Mouse (Mus musculus) cerebellum, postnatal 25 days (tissue): Measurements from ENCODE around the gene Bcas2.
A peak's percentile ranks its signal among the peaks of the same experiment; 100 is the strongest.
"Not testable (repeated sequence)": the region's sequence is repeated elsewhere in the genome, so short reads cannot be mapped to it uniquely, and the experiment has no call there.

Experiments
- DNase-seq, 2 experiments: peaks; one replicate each; pipeline ENCODE4 v3.0.0; 2021; ENCODE audit warnings: mixed read lengths in 2 of 2

The Bcas2 gene

DNA sequence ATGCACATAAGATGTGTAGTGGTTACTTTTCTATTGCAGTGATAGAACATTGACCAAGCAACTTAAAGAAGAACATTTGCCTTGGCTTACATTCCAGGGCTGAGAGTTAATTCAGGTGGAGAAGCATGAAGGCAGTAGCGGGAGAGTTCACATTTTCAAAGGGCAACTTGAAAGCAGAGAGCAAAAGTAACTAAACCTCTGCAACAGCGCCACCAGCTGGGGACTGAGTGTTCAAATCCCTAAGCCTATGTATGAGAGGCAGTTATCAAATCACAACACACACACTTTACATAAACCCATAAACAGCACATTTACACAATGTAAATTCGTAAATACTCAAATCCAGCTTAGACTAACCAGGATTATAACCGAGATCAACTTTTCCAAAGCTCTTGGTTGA, 1.7 kb upstream of the Bcas2 start:
- peak; percentile 73 to 85 for DNase-seq

GRCm38 (mm10) chr3:103172615-103173014, 1.2 kb downstream of the Bcas2 start:
- no peak for DNase-seq

DNA sequence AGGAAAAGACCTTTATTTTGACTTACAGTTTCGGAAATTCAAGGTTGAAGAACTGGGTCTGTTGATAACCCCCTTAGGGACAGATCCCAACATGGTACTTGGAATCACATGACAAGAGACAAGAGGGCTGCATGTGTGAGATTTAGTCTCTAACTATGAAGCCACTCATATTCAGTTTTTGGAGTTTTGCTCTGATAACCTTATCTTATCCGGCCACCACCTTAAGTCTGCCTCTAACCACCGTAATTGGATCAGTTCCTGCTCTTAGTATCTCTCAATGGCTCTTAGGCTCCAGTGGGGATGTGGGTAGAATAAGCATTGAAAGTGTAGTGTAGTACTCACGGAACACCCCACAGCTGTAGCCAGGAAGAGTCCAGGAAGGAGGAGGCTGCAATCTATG, 5.3 kb downstream of the Bcas2 start:
- no peak for DNase-seq

GRCm38 (mm10) chr3:103179527-103179926, 8.1 kb downstream of the Bcas2 start:
- DNase-seq: no peak

GRCm38 (mm10) chr3:103181171-103181570, 9.7 kb downstream of the Bcas2 start:
- no peak for DNase-seq

DNA sequence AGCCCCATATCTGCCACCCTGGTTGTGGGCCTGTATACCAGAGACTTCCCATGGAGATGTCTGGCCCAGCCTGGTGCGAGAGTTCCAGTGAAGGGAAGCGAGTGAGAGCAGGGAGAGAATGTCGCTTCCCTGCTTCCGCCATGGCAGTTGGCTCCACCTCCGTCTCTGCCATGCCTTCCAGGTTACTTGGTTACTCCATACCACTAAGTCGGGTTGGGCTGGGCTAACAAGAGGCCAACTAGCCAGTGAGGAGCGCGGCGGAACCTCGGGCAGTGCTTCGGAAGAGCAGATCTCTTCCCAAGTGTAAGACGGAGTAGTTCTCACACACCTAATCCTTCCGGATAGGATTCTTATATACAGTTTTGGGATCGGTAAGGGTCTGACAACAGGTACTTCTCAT, 11.4 kb downstream of the Bcas2 start:
- no peak for DNase-seq

- not testable (repeated sequence) for DNase-seq
Measured at GRCm38 (mm10) chr3:103184467-103184866, 13.0 kb downstream of the Bcas2 start.

DNA sequence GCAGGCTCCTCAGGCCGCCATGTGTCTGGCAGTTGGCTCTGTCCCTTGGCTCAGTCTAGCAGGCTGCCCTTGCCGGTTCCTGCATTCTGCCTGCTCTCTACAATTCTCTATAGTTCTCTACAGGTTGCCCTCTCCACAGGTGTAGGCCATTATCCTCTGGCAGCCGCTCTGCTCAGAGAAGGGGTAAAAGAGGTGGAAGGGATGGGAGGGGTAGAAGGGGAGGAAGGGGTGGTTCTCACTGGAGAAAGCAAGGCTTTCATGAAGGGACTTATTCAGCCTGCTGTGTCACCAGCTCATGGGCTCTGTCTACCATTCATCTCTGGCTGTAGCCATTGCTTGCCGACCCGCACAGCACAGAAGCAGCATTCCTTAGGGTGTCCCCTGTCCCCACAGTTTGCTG, 17.0 kb downstream of the Bcas2 start:
- DNase-seq: no peak

- DNase-seq: no peak
Measured at GRCm38 (mm10) chr3:103188856-103189255, 17.4 kb downstream of the Bcas2 start.

DNA sequence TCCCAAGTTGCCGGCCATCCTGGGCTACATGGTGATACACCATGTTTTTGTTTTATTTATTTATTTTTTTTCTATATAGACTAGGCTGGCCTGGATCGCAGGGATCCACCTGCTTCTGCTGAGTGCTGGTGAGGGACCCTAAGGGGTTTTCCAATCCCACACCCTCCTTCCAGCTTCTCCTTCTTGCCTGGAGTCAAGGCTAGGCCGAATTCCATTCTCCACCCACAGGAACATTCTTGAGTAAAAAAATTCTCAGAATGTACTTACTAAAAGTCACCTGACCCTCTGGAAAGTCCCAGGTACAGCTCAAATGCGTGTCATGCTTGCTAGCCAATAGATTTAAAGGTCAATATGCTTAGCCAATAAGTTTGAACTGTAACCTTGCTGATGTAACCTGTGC, 20.7 kb downstream of the Bcas2 start:
- DNase-seq: no peak

- no peak for DNase-seq
Measured at GRCm38 (mm10) chr3:103193186-103193585, 21.7 kb downstream of the Bcas2 start.

DNA sequence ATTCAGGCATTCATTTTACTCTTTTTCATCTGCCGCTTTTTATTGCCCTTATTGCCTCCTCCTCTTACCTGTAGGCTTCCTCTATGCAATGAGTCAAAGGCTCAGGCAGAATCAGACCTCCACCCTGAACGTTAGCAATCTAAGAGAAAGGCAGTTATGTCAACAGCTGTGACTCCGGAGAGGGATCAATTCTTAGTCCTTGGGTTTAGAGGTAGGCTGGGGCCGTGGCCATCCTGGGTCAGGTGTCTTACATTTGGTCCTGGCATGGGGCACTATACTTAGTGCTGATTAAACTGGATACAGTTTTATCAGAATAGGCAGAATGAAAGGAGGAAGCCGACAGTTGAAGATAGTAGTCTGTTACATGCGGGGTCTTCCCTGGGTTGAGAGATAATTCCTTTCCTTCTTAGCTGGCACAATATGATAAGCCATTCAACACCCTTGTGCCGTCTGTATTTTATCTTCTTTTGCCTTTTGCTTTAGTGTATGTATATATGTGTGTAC, 24.9 kb downstream of the Bcas2 start:
- no peak for DNase-seq

- no peak for DNase-seq
Measured at GRCm38 (mm10) chr3:103199386-103199785, 27.9 kb downstream of the Bcas2 start.

DNA sequence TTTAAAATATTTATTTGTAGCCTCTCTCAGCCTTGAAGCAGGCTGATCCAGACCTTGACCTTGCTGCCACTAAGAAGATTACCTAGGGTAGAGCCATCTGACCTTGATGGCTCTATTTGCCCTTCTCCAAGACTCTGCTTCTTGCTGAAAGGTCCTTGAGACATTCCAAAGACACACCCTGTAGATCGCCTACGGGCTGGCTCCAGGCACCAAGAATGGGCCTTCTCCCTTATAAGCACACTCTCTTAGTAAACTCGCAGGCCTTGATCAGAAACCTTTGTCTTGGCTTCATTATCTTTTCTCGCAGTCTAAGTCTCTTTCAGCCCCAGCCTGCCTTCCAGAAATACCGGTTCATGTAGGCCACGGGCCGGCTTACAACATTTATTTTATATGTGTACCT, 29.6 kb downstream of the Bcas2 start:
- not testable (repeated sequence) for DNase-seq

GRCm38 (mm10) chr3:103203554-103203953, 32.1 kb downstream of the Bcas2 start:
- DNase-seq: no peak

- DNase-seq: no peak
Measured at GRCm38 (mm10) chr3:103204445-103204844, 33.0 kb downstream of the Bcas2 start.

DNA sequence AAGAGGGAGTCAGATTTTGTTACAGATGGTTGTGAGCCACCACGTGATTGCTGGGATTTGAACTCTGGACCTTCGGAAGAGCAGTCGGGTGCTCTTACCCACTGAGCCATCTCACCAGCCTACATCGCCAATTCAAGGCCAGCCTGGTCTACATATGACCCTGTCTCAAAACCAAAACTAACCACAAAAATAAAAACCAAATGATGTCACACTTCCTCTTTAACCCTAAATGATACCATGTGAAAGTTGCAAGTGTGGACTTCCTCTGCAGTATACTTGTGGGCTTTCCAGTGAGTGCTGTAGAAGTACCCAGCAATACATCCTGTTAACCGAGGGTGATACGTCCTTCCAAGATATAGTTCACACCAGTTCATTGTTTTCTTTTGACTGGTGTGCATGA, 34.9 kb downstream of the Bcas2 start:
- no peak for DNase-seq

DNA sequence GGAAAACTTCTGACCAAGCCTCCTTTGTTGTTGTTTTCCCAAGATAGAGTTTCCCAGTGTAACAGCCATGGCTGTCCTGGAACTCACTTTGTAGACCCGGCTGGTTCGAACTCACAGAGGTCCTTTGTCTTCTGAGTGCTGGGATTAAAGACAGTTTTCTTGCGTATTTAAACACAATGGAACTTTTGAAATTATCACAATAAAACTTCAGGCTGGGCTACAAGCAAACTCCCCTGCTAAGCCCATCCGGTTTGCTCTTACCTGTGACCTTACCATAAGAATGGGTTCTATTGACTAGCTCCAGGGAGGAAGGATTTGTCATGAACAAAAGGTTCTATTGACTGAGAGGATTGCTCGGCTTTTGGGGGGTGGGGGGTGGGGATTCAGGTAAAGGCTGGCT, 36.3 kb downstream of the Bcas2 start:
- no peak for DNase-seq

GRCm38 (mm10) chr3:103208237-103208636, 36.8 kb downstream of the Bcas2 start:
- no peak for DNase-seq

DNA sequence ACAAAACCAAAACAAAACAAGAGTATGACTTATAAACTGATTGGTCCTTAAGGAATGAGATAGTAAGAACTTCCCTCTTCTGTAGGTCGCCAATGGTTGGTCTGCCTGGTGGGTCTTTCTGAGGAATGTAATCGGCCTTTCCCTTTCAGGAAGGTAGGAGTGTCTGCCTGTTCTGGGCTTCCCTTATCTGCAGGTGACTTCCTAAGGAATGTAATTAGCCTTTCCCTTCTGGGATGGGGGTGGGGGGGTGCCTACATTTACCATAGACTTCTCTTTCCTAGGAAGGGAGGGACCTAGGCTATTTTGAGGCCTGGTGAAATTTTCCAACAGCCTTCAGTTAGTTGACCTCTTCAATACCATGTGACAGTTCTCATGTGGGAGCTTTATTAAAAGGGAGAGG, 39.6 kb downstream of the Bcas2 start:
- no peak for DNase-seq

GRCm38 (mm10) chr3:103212142-103212541, 40.7 kb downstream of the Bcas2 start:
- no peak for DNase-seq

GRCm38 (mm10) chr3:103213537-103213936, 42.1 kb downstream of the Bcas2 start:
- no peak for DNase-seq

GRCm38 (mm10) chr3:103214593-103215285, 43.3 kb downstream of the Bcas2 start:
- no peak for DNase-seq

- not testable (repeated sequence) for DNase-seq
Measured at GRCm38 (mm10) chr3:103215399-103215798, 43.9 kb downstream of the Bcas2 start.

- peak; percentile 11 to 23 for DNase-seq
Measured at GRCm38 (mm10) chr3:103221435-103221834, 50.0 kb downstream of the Bcas2 start.
